Mouse (Mus musculus): ENCODE results near the gene Pogk.

- TF ChIP-seq GABPA (IDR thresholded peaks at IDR 0.05; ENCODE audit: insufficient replicate concordance, low read depth, low read length) (no peak), EP300 (IDR thresholded peaks at IDR 0.05; ENCODE audit: low read length) (no peak), POLR2A (IDR thresholded peaks at IDR 0.05; ENCODE audit: low read depth, low read length) (no peak), ETS1 (conservative IDR thresholded peaks at IDR 0.05; ENCODE audit: low read depth, low read length) (no peak), ELF1 (IDR thresholded peaks at IDR 0.05; ENCODE audit: low read depth, low read length) (no peak), ZMIZ1 (IDR thresholded peaks at IDR 0.05; ENCODE audit: low read depth, low read length) (no peak), CTCF (conservative IDR thresholded peaks at IDR 0.05 in 1 of 2, IDR thresholded peaks at IDR 0.05 in 1 of 2; ENCODE audit: low read depth in 2 of 2, low read length in 2 of 2) (peak in 1 of 2 experiments; percentile 17; a peak in 1 of 4 replicates), TCF12 (IDR thresholded peaks at IDR 0.05; ENCODE audit: low read depth, low read length) (no peak), MYC (IDR thresholded peaks at IDR 0.05; ENCODE audit: low read depth, low read length) (no peak), KAT2A (IDR thresholded peaks at IDR 0.05; ENCODE audit: insufficient replicate concordance, low read length) (no peak), MXI1 (IDR thresholded peaks at IDR 0.05; ENCODE audit: low read depth, low read length) (no peak), NELFE (IDR thresholded peaks at IDR 0.05; ENCODE audit: low read depth, low read length) (no peak)
These were observed 47.8 kb downstream of the Pogk start for GRCm38 (mm10) chr1:166361842-166362241.

Measured in CH12.LX (cell line).